Mouse (Mus musculus): ENCODE measurements around the gene Sugct. TPM values are rescaled to one million over a fixed set of nuclear protein-coding genes. Genes with fewer than 3 reads are reported as not detected.

Sugct gene
- polyA plus RNA-seq, 1 experiment: 4.7 TPM

- 81% methylated on average over 3 of the region's 3 CpGs for WGBS
- TF ChIP-seq POLR2A (IDR thresholded peaks at IDR 0.05; ENCODE audit: borderline replicate concordance, insufficient read depth, low read length) (no peak), CTCF (IDR thresholded peaks at IDR 0.05; ENCODE audit: borderline replicate concordance, insufficient read depth, low read depth, low read length) (no peak)
- H3K4me1 ChIP-seq (ENCODE audit: control insufficient read depth, insufficient read depth, low read length): no peaks in the 10 kb centered on the region
- H3K27me3 ChIP-seq (ENCODE audit: control insufficient read depth, insufficient read depth, low read length): no peaks in the 10 kb centered on the region
- no peak overlapping the region for H3K4me3 ChIP-seq (replicated peaks; ENCODE audit: insufficient read depth, low read depth, low read length)
- no peak for DNase-seq
- H3K27ac ChIP-seq (ENCODE audit: insufficient read depth, low read length): no peak overlapping the region
Observed at GRCm38 (mm10) chr13:17116073-17116472, 579.3 kb downstream of the Sugct start.

GRCm38 (mm10) chr13:17102372-17102771 is 593.0 kb downstream of the Sugct start:
- TF ChIP-seq POLR2A (IDR thresholded peaks at IDR 0.05; ENCODE audit: borderline replicate concordance, insufficient read depth, low read length) (no peak), CTCF (IDR thresholded peaks at IDR 0.05; ENCODE audit: borderline replicate concordance, insufficient read depth, low read depth, low read length) (no peak)
- no peak for DNase-seq
- Histone ChIP-seq H3K4me3 (replicated peaks; ENCODE audit: insufficient read depth, low read depth, low read length) (no peak overlapping the region), H3K27me3 (ENCODE audit: control insufficient read depth, insufficient read depth, low read length) (no peaks in the 10 kb centered on the region), H3K4me1 (ENCODE audit: control insufficient read depth, insufficient read depth, low read length) (no peaks in the 10 kb centered on the region), H3K27ac (ENCODE audit: insufficient read depth, low read length) (no peak overlapping the region)
- 48% methylated on average over 1 of the region's 1 CpGs for WGBS

GRCm38 (mm10) chr13:17086547-17086946 is 608.8 kb downstream of the Sugct start:
- 52% methylated on average over 2 of the region's 2 CpGs for WGBS
- no peaks in the 10 kb centered on the region for H3K4me1 ChIP-seq (ENCODE audit: control insufficient read depth, insufficient read depth, low read length)

GRCm38 (mm10) chr13:17086146-17086545 is 609.2 kb downstream of the Sugct start:
- Histone ChIP-seq H3K27me3 (ENCODE audit: control insufficient read depth, insufficient read depth, low read length) (no peaks in the 10 kb centered on the region), H3K4me3 (replicated peaks; ENCODE audit: insufficient read depth, low read depth, low read length) (no peak overlapping the region), H3K27ac (ENCODE audit: insufficient read depth, low read length) (no peak overlapping the region), H3K4me1 (ENCODE audit: control insufficient read depth, insufficient read depth, low read length) (no peaks in the 10 kb centered on the region)
- no peak for DNase-seq
- TF ChIP-seq CTCF (IDR thresholded peaks at IDR 0.05; ENCODE audit: borderline replicate concordance, insufficient read depth, low read depth, low read length) (no peak), POLR2A (IDR thresholded peaks at IDR 0.05; ENCODE audit: borderline replicate concordance, insufficient read depth, low read length) (no peak)

More at GRCm38 (mm10) chr13:17086547-17086946, 608.8 kb downstream of the Sugct start:
- no peak overlapping the region for H3K27ac ChIP-seq (ENCODE audit: insufficient read depth, low read length)
- no peaks in the 10 kb centered on the region for H3K27me3 ChIP-seq (ENCODE audit: control insufficient read depth, insufficient read depth, low read length)
- TF ChIP-seq CTCF (IDR thresholded peaks at IDR 0.05; ENCODE audit: borderline replicate concordance, insufficient read depth, low read depth, low read length) (no peak), POLR2A (IDR thresholded peaks at IDR 0.05; ENCODE audit: borderline replicate concordance, insufficient read depth, low read length) (no peak)
- H3K4me3 ChIP-seq (replicated peaks; ENCODE audit: insufficient read depth, low read depth, low read length): no peak overlapping the region
- no peak for DNase-seq

- H3K4me1 ChIP-seq (ENCODE audit: control insufficient read depth, insufficient read depth, low read length): no peaks in the 10 kb centered on the region
- TF ChIP-seq CTCF (IDR thresholded peaks at IDR 0.05; ENCODE audit: borderline replicate concordance, insufficient read depth, low read depth, low read length) (no peak), POLR2A (IDR thresholded peaks at IDR 0.05; ENCODE audit: borderline replicate concordance, insufficient read depth, low read length) (no peak)
- no peak overlapping the region for H3K27ac ChIP-seq (ENCODE audit: insufficient read depth, low read length)
- DNase-seq: no peak
- H3K4me3 ChIP-seq (replicated peaks; ENCODE audit: insufficient read depth, low read depth, low read length): no peak overlapping the region
- no peaks in the 10 kb centered on the region for H3K27me3 ChIP-seq (ENCODE audit: control insufficient read depth, insufficient read depth, low read length)
- 75% methylated on average over 6 of the region's 6 CpGs for WGBS
Observed at GRCm38 (mm10) chr13:17084946-17085852, 610.2 kb downstream of the Sugct start.

- no peak overlapping the region for H3K27ac ChIP-seq (ENCODE audit: insufficient read depth, low read length)
- H3K27me3 ChIP-seq (ENCODE audit: control insufficient read depth, insufficient read depth, low read length): no peaks in the 10 kb centered on the region
- 92% methylated on average over 2 of the region's 2 CpGs for WGBS
- H3K4me1 ChIP-seq (ENCODE audit: control insufficient read depth, insufficient read depth, low read length): no peaks in the 10 kb centered on the region
- DNase-seq: no peak
- no peak for TF ChIP-seq CTCF (IDR thresholded peaks at IDR 0.05; ENCODE audit: borderline replicate concordance, insufficient read depth, low read depth, low read length)
- TF ChIP-seq POLR2A (IDR thresholded peaks at IDR 0.05; ENCODE audit: borderline replicate concordance, insufficient read depth, low read length): no peak
- no peak overlapping the region for H3K4me3 ChIP-seq (replicated peaks; ENCODE audit: insufficient read depth, low read depth, low read length)
Observed at GRCm38 (mm10) chr13:17081618-17082017, 613.7 kb downstream of the Sugct start.

GRCm38 (mm10) chr13:17065552-17065951 is 629.8 kb downstream of the Sugct start:
- no peaks in the 10 kb centered on the region for H3K27me3 ChIP-seq (ENCODE audit: control insufficient read depth, insufficient read depth, low read length)
- TF ChIP-seq POLR2A (IDR thresholded peaks at IDR 0.05; ENCODE audit: borderline replicate concordance, insufficient read depth, low read length) (no peak), CTCF (IDR thresholded peaks at IDR 0.05; ENCODE audit: borderline replicate concordance, insufficient read depth, low read depth, low read length) (no peak)
- 79% methylated on average over 3 of the region's 3 CpGs for WGBS
- H3K4me3 ChIP-seq (replicated peaks; ENCODE audit: insufficient read depth, low read depth, low read length): no peak overlapping the region
- H3K4me1 ChIP-seq (ENCODE audit: control insufficient read depth, insufficient read depth, low read length): no peaks in the 10 kb centered on the region
- DNase-seq: no peak
- H3K27ac ChIP-seq (ENCODE audit: insufficient read depth, low read length): no peak overlapping the region

GRCm38 (mm10) chr13:17056650-17057049 is 638.7 kb downstream of the Sugct start:
- 96% methylated on average over 2 of the region's 2 CpGs for WGBS
- Histone ChIP-seq H3K4me3 (replicated peaks; ENCODE audit: insufficient read depth, low read depth, low read length) (no peak overlapping the region), H3K4me1 (ENCODE audit: control insufficient read depth, insufficient read depth, low read length) (no peaks in the 10 kb centered on the region), H3K27me3 (ENCODE audit: control insufficient read depth, insufficient read depth, low read length) (no peaks in the 10 kb centered on the region), H3K27ac (ENCODE audit: insufficient read depth, low read length) (no peak overlapping the region)
- no peak for TF ChIP-seq CTCF (IDR thresholded peaks at IDR 0.05; ENCODE audit: borderline replicate concordance, insufficient read depth, low read depth, low read length)
- no peak for TF ChIP-seq POLR2A (IDR thresholded peaks at IDR 0.05; ENCODE audit: borderline replicate concordance, insufficient read depth, low read length)
- no peak for DNase-seq
